Mouse (Mus musculus): ENCODE results near the gene Rdh12.

- TF ChIP-seq CTCF (conservative IDR thresholded peaks at IDR 0.05; ENCODE audit: low read length) (peak; percentile 4; the same call in 1 of the 2 replicates), POU5F1 (IDR thresholded peaks at IDR 0.05; ENCODE audit: borderline replicate concordance, low read length) (no peak), NANOG (IDR thresholded peaks at IDR 0.05; ENCODE audit: borderline replicate concordance, low read length) (no peak)
Measured at GRCm38 (mm10) chr12:79191701-79192100, 17.0 kb upstream of the Rdh12 start.

All from E14TG2a.4 (cell line).